Mouse (Mus musculus): ENCODE results near the gene Kat8. TPM values are rescaled to one million over a fixed set of nuclear protein-coding genes. Genes with fewer than 3 reads are reported as not detected.

The Kat8 gene
- 47.1 and 50.9 TPM in 2 replicates for polyA plus RNA-seq (2015; fragmentation: Nextera tagmentation; extraction: Ambion mirVana)

- peaks cover 53% of the 10 kb centered on the region for H3K36me3 ChIP-seq
- peak within 1 kb of the TSS; percentile 87 for H3K27ac ChIP-seq
- 2% methylated on average over 40 of the region's 40 CpGs for WGBS
- peak within 1 kb of the TSS; percentile 84 for H3K9ac ChIP-seq
- H3K9me3 ChIP-seq, result no peaks in the 10 kb centered on the region
- H3K4me1 ChIP-seq (replicated peaks), result peaks cover 16% of the 10 kb centered on the region
- no peaks in the 10 kb centered on the region for H3K27me3 ChIP-seq
- ATAC-seq (ENCODE audit: low FRiP score), result peak; percentile 96
- peak within 1 kb of the TSS; percentile 96 for H3K4me3 ChIP-seq
- H3K4me2 ChIP-seq, result peak within 1 kb of the TSS; percentile 74
Observed at GRCm38 (mm10) chr7:127912190-127912871, at the start of gene Kat8. Kat8 (plus strand) TSS chr7:127912516.

GRCm38 (mm10) chr7:127866434-127866833 lies 45.9 kb upstream of the Kat8 start:
- Histone ChIP-seq H3K4me1 (replicated peaks) (peaks cover 17% of the 10 kb centered on the region), H3K27me3 (no peaks in the 10 kb centered on the region), H3K9ac (no peak overlapping the region), H3K27ac (no peak overlapping the region), H3K4me2 (no peak overlapping the region), H3K9me3 (no peaks in the 10 kb centered on the region), H3K36me3 (peaks cover 58% of the 10 kb centered on the region), H3K4me3 (no peak overlapping the region)
- ATAC-seq (ENCODE audit: low FRiP score), result no peak
- 93% methylated on average over 12 of the region's 12 CpGs for WGBS

GRCm38 (mm10) chr7:127867641-127868040 lies 44.7 kb upstream of the Kat8 start:
- H3K9me3 ChIP-seq, result no peaks in the 10 kb centered on the region
- peaks cover 58% of the 10 kb centered on the region for H3K36me3 ChIP-seq
- H3K9ac ChIP-seq, result no peak overlapping the region
- no peak overlapping the region for H3K4me2 ChIP-seq
- no peak overlapping the region for H3K27ac ChIP-seq
- H3K27me3 ChIP-seq, result no peaks in the 10 kb centered on the region
- H3K4me1 ChIP-seq (replicated peaks), result peaks cover 19% of the 10 kb centered on the region
- whole genome bisulfite sequencing, result 98% methylated on average over 18 of the region's 18 CpGs
- ATAC-seq (ENCODE audit: low FRiP score), result no peak
- H3K4me3 ChIP-seq, result no peak overlapping the region

GRCm38 (mm10) chr7:127869149-127869810 lies 43.0 kb upstream of the Kat8 start:
- H3K36me3 ChIP-seq, result peaks cover 64% of the 10 kb centered on the region
- 74% methylated on average over 3 of the region's 3 CpGs for WGBS
- no peaks in the 10 kb centered on the region for H3K9me3 ChIP-seq
- no peak overlapping the region for H3K4me3 ChIP-seq
- H3K4me1 ChIP-seq (replicated peaks), result peaks cover 34% of the 10 kb centered on the region
- 0 out of 2 replicates have a peak overlapping the region, but pooled peaks have one; percentile 15 for H3K9ac ChIP-seq
- ATAC-seq (ENCODE audit: low FRiP score), result no peak
- no peak overlapping the region for H3K4me2 ChIP-seq
- H3K27me3 ChIP-seq, result no peaks in the 10 kb centered on the region
- peak overlapping the region; percentile 66 for H3K27ac ChIP-seq

- H3K4me1 ChIP-seq (replicated peaks), result peaks cover 39% of the 10 kb centered on the region
- ATAC-seq (ENCODE audit: low FRiP score), result no peak
- no peaks in the 10 kb centered on the region for H3K27me3 ChIP-seq
- H3K36me3 ChIP-seq, result peaks cover 54% of the 10 kb centered on the region
- no peak overlapping the region for H3K27ac ChIP-seq
- no peak overlapping the region for H3K4me3 ChIP-seq
- H3K9me3 ChIP-seq, result no peaks in the 10 kb centered on the region
- no peak overlapping the region for H3K4me2 ChIP-seq
- 80% methylated on average over 5 of the region's 5 CpGs for WGBS
- H3K9ac ChIP-seq, result no peak overlapping the region
Observed at GRCm38 (mm10) chr7:127870136-127870821, 42.0 kb upstream of the Kat8 start.

GRCm38 (mm10) chr7:127874812-127875626 lies 37.3 kb upstream of the Kat8 start:
- no peaks in the 10 kb centered on the region for H3K9me3 ChIP-seq
- peak overlapping the region; percentile 91 for H3K9ac ChIP-seq
- ATAC-seq (ENCODE audit: low FRiP score), result peak; percentile 56; the same call in 1 of the 2 replicates
- 4% methylated on average over 20 of the region's 20 CpGs for WGBS
- H3K4me3 ChIP-seq, result peak overlapping the region; percentile 94
- peaks cover 41% of the 10 kb centered on the region for H3K4me1 ChIP-seq (replicated peaks)
- peak overlapping the region; percentile 100 for H3K27ac ChIP-seq
- peak overlapping the region; percentile 91 for H3K4me2 ChIP-seq
- H3K27me3 ChIP-seq, result no peaks in the 10 kb centered on the region
- peaks cover 39% of the 10 kb centered on the region for H3K36me3 ChIP-seq

- WGBS, result under 1% methylated on average over 36 of the region's 43 CpGs
- Histone ChIP-seq H3K4me2 (peak overlapping the region; percentile 91), H3K36me3 (peaks cover 40% of the 10 kb centered on the region), H3K4me1 (replicated peaks) (peaks cover 39% of the 10 kb centered on the region), H3K9me3 (no peaks in the 10 kb centered on the region), H3K9ac (peak overlapping the region; percentile 91), H3K4me3 (peak overlapping the region; percentile 94), H3K27ac (peak overlapping the region; percentile 100), H3K27me3 (no peaks in the 10 kb centered on the region)
- peak; percentile 95 for ATAC-seq (ENCODE audit: low FRiP score)
Observed at GRCm38 (mm10) chr7:127875627-127876001, 36.7 kb upstream of the Kat8 start.

GRCm38 (mm10) chr7:127876041-127876466 lies 36.3 kb upstream of the Kat8 start, which contains the start of gene Zfp646:
Zfp646 (plus strand) TSS chr7:127876221.
- under 1% methylated on average over 41 of the region's 41 CpGs for WGBS
- peak within 1 kb of the TSS; percentile 91 for H3K9ac ChIP-seq
- peak within 1 kb of the TSS; percentile 100 for H3K27ac ChIP-seq

GRCm38 (mm10) chr7:127876467-127877348 lies 35.6 kb upstream of the Kat8 start, which contains the start of gene Zfp668:
Zfp668 (minus strand) TSS chr7:127876828.
- peak within 1 kb of the TSS; percentile 91 for H3K9ac ChIP-seq
- H3K27ac ChIP-seq, result peak within 1 kb of the TSS; percentile 100
- H3K36me3 ChIP-seq, result peaks cover 47% of the 10 kb centered on the region
- H3K4me2 ChIP-seq, result peak within 1 kb of the TSS; percentile 91
- WGBS, result under 1% methylated on average over 60 of the region's 60 CpGs
- no peaks in the 10 kb centered on the region for H3K9me3 ChIP-seq
- no peaks in the 10 kb centered on the region for H3K27me3 ChIP-seq
- peaks cover 39% of the 10 kb centered on the region for H3K4me1 ChIP-seq (replicated peaks)
- peak; percentile 52 for ATAC-seq (ENCODE audit: low FRiP score)
- H3K4me3 ChIP-seq, result peak within 1 kb of the TSS; percentile 94

More at GRCm38 (mm10) chr7:127876041-127876466, 36.3 kb upstream of the Kat8 start, which contains the start of gene Zfp646:
- Histone ChIP-seq H3K36me3 (peaks cover 43% of the 10 kb centered on the region), H3K4me2 (peak within 1 kb of the TSS; percentile 91), H3K9me3 (no peaks in the 10 kb centered on the region), H3K4me3 (peak within 1 kb of the TSS; percentile 94), H3K27me3 (no peaks in the 10 kb centered on the region), H3K4me1 (replicated peaks) (peaks cover 39% of the 10 kb centered on the region)
- peak; percentile 91 for ATAC-seq (ENCODE audit: low FRiP score)

GRCm38 (mm10) chr7:127879301-127879700 lies 33.0 kb upstream of the Kat8 start:
- H3K4me2 ChIP-seq, result no peak overlapping the region
- H3K4me1 ChIP-seq (replicated peaks), result peaks cover 43% of the 10 kb centered on the region
- ATAC-seq (ENCODE audit: low FRiP score), result no peak
- 97% methylated on average over 9 of the region's 9 CpGs for WGBS
- no peaks in the 10 kb centered on the region for H3K27me3 ChIP-seq
- no peak overlapping the region for H3K4me3 ChIP-seq
- peaks cover 62% of the 10 kb centered on the region for H3K36me3 ChIP-seq
- H3K9me3 ChIP-seq, result no peaks in the 10 kb centered on the region
- H3K9ac ChIP-seq, result no peak overlapping the region
- H3K27ac ChIP-seq, result no peak overlapping the region

GRCm38 (mm10) chr7:127880431-127880830 lies 31.9 kb upstream of the Kat8 start:
- Histone ChIP-seq H3K27me3 (no peaks in the 10 kb centered on the region), H3K4me1 (replicated peaks) (peaks cover 50% of the 10 kb centered on the region), H3K36me3 (peaks cover 73% of the 10 kb centered on the region), H3K27ac (no peak overlapping the region), H3K4me2 (no peak overlapping the region), H3K9ac (no peak overlapping the region), H3K9me3 (no peaks in the 10 kb centered on the region), H3K4me3 (no peak overlapping the region)
- ATAC-seq (ENCODE audit: low FRiP score), result no peak
- 86% methylated on average over 12 of the region's 12 CpGs for WGBS
